Mouse (Mus musculus) hindbrain, embryonic 13.5 days (tissue): Measurements from ENCODE around the gene Slc25a44. TPM values are rescaled to one million over a fixed set of nuclear protein-coding genes. Genes with fewer than 3 reads are reported as not detected.

Experiments used
- ATAC-seq: fragments of 200-750 bp; cut with Nextera tagmentation; 2 replicates; pipeline ENCODE4 v1.8.0; 2017; ENCODE audit warnings: moderate TSS enrichment; ENCODE audit not compliant: low FRiP score
- H3K27ac ChIP-seq: fragments of 300-500 bp; sonication (generic); 2 replicates; pipeline ENCODE4 v1.5.1; 2015; ENCODE audit warnings: inconsistent platforms, mild to moderate bottlenecking, moderate library complexity
- H3K27me3 ChIP-seq: fragments of 300-500 bp; sonication (generic); 2 replicates; pipeline ENCODE4 v1.6.1; 2015; ENCODE audit warnings: mild to moderate bottlenecking, inconsistent platforms
- H3K36me3 ChIP-seq: fragments of 300-500 bp; sonication (generic); 2 replicates; pipeline ENCODE4 v1.6.1; 2015; ENCODE audit warnings: mild to moderate bottlenecking, inconsistent platforms
- H3K4me1 ChIP-seq: fragments of 300-500 bp; sonication (generic); replicated peaks from 2 replicates; pipeline ENCODE4 v1.6.1; 2015; ENCODE audit warnings: inconsistent platforms
- H3K4me2 ChIP-seq: fragments of 300-500 bp; sonication (generic); 2 replicates; pipeline ENCODE4 v1.6.1; 2015; ENCODE audit warnings: inconsistent platforms, mild to moderate bottlenecking, moderate library complexity
- H3K4me3 ChIP-seq: fragments of 300-500 bp; sonication (generic); 2 replicates; pipeline ENCODE4 v1.5.1; 2015; ENCODE audit warnings: mild to moderate bottlenecking, inconsistent platforms
- H3K9ac ChIP-seq: fragments of 300-500 bp; sonication (generic); 2 replicates; pipeline ENCODE4 v1.6.1; 2015; ENCODE audit warnings: mild to moderate bottlenecking, inconsistent platforms
- H3K9me3 ChIP-seq: fragments of 300-500 bp; sonication (generic); 2 replicates; pipeline ENCODE4 v1.6.1; 2016; ENCODE audit warnings: inconsistent platforms
- WGBS: fragments of 180-500 bp; shearing (Covaris S2); methylation state at CpG from one replicate; pipeline ENCODE4 v1.1.7; 2015; 5-methylcytosine and 5-hydroxymethylcytosine counted together
- polyA plus RNA-seq: library from polyadenylated mRNA; unstranded; fragments of >200 nt; fragmentation: Nextera tagmentation; extraction: Ambion mirVana; gene quantifications from 2 replicates; pipeline ENCODE4 v1.2.1, GENCODE M21; 2015

Gene Slc25a44
- polyA plus RNA-seq, 1 experiment from 2014 or later, result 32.5 TPM

GRCm38 (mm10) chr3:88456746-88457532 is 32.0 kb upstream of the Slc25a44 start:
- Histone ChIP-seq H3K9ac (peak overlapping the region; percentile 82), H3K9me3 (no peaks in the 10 kb centered on the region), H3K4me2 (peak overlapping the region; percentile 84), H3K27ac (peak overlapping the region; percentile 88; the same call in 1 of the 2 replicates), H3K4me1 (peaks cover 48% of the 10 kb centered on the region), H3K4me3 (peak overlapping the region; percentile 50), H3K27me3 (peaks cover 10% of the 10 kb centered on the region; the same call in 1 of the 2 replicates), H3K36me3 (peaks cover 27% of the 10 kb centered on the region)
- 70% methylated on average over 7 of the region's 7 CpGs for WGBS
- no peak for ATAC-seq

GRCm38 (mm10) chr3:88456313-88456712 is 31.4 kb upstream of the Slc25a44 start:
- no peak overlapping the region for H3K4me3 ChIP-seq
- ATAC-seq, result no peak
- peak overlapping the region; percentile 84 for H3K4me2 ChIP-seq
- H3K27ac ChIP-seq, result no peak overlapping the region
- peaks cover 33% of the 10 kb centered on the region for H3K36me3 ChIP-seq
- H3K4me1 ChIP-seq, result peaks cover 46% of the 10 kb centered on the region
- no peaks in the 10 kb centered on the region for H3K9me3 ChIP-seq
- H3K9ac ChIP-seq, result peak overlapping the region; percentile 82; the same call in 1 of the 2 replicates
- 80% methylated on average over 8 of the region's 8 CpGs for WGBS
- H3K27me3 ChIP-seq, result peaks cover 10% of the 10 kb centered on the region

GRCm38 (mm10) chr3:88455588-88456264 is 30.8 kb upstream of the Slc25a44 start:
- Histone ChIP-seq H3K9me3 (no peaks in the 10 kb centered on the region), H3K27ac (no peak overlapping the region), H3K36me3 (peaks cover 39% of the 10 kb centered on the region), H3K9ac (peak overlapping the region; percentile 58), H3K4me2 (no peak overlapping the region), H3K4me3 (no peak overlapping the region), H3K4me1 (peaks cover 40% of the 10 kb centered on the region), H3K27me3 (peaks cover 14% of the 10 kb centered on the region)
- 82% methylated on average over 18 of the region's 18 CpGs for WGBS
- ATAC-seq, result no peak

- H3K4me1 ChIP-seq, result peaks cover 40% of the 10 kb centered on the region
- H3K9me3 ChIP-seq, result no peaks in the 10 kb centered on the region
- H3K4me2 ChIP-seq, result no peak overlapping the region
- ATAC-seq, result no peak
- 62% methylated on average over 9 of the region's 9 CpGs for WGBS
- no peak overlapping the region for H3K27ac ChIP-seq
- H3K27me3 ChIP-seq, result peaks cover 20% of the 10 kb centered on the region
- H3K36me3 ChIP-seq, result peaks cover 47% of the 10 kb centered on the region
- H3K9ac ChIP-seq, result peak overlapping the region; percentile 58
- no peak overlapping the region for H3K4me3 ChIP-seq
Measured at GRCm38 (mm10) chr3:88454762-88455587, 30.0 kb upstream of the Slc25a44 start.

GRCm38 (mm10) chr3:88453986-88454385 is 29.0 kb upstream of the Slc25a44 start:
- H3K9me3 ChIP-seq, result no peaks in the 10 kb centered on the region
- no peak overlapping the region for H3K27ac ChIP-seq
- no peak overlapping the region for H3K4me3 ChIP-seq
- H3K4me2 ChIP-seq, result no peak overlapping the region
- H3K4me1 ChIP-seq, result peaks cover 46% of the 10 kb centered on the region
- H3K9ac ChIP-seq, result no peak overlapping the region
- WGBS, result 83% methylated on average over 8 of the region's 8 CpGs
- peaks cover 57% of the 10 kb centered on the region for H3K36me3 ChIP-seq
- ATAC-seq, result no peak
- peaks cover 23% of the 10 kb centered on the region for H3K27me3 ChIP-seq

- Histone ChIP-seq H3K4me3 (no peak overlapping the region), H3K4me1 (peaks cover 41% of the 10 kb centered on the region), H3K9ac (no peak overlapping the region), H3K27ac (no peak overlapping the region), H3K36me3 (peaks cover 61% of the 10 kb centered on the region), H3K4me2 (no peak overlapping the region), H3K27me3 (peaks cover 24% of the 10 kb centered on the region), H3K9me3 (no peaks in the 10 kb centered on the region)
- WGBS, result 63% methylated on average over 8 of the region's 8 CpGs
- no peak for ATAC-seq
Measured at GRCm38 (mm10) chr3:88453369-88453768, 28.4 kb upstream of the Slc25a44 start.

GRCm38 (mm10) chr3:88452716-88453115 is 27.8 kb upstream of the Slc25a44 start:
- WGBS, result 74% methylated on average over 6 of the region's 6 CpGs

GRCm38 (mm10) chr3:88452246-88452645 is 27.3 kb upstream of the Slc25a44 start:
- Histone ChIP-seq H3K4me1 (peaks cover 30% of the 10 kb centered on the region), H3K4me2 (no peak overlapping the region), H3K4me3 (no peak overlapping the region), H3K9me3 (no peaks in the 10 kb centered on the region), H3K9ac (no peak overlapping the region), H3K27me3 (peaks cover 29% of the 10 kb centered on the region), H3K27ac (no peak overlapping the region), H3K36me3 (peaks cover 72% of the 10 kb centered on the region)
- WGBS, result 84% methylated on average over 5 of the region's 5 CpGs
- ATAC-seq, result no peak

More at GRCm38 (mm10) chr3:88452716-88453115, 27.8 kb upstream of the Slc25a44 start:
- H3K9me3 ChIP-seq, result no peaks in the 10 kb centered on the region
- H3K27ac ChIP-seq, result no peak overlapping the region
- H3K4me1 ChIP-seq, result peaks cover 35% of the 10 kb centered on the region
- H3K4me2 ChIP-seq, result no peak overlapping the region
- peaks cover 29% of the 10 kb centered on the region for H3K27me3 ChIP-seq
- H3K36me3 ChIP-seq, result peaks cover 67% of the 10 kb centered on the region
- H3K9ac ChIP-seq, result 0 out of 2 replicates have a peak overlapping the region, but pooled peaks have one; percentile 5
- no peak for ATAC-seq
- no peak overlapping the region for H3K4me3 ChIP-seq

- Histone ChIP-seq H3K9ac (0 out of 2 replicates have a peak overlapping the region, but pooled peaks have one; percentile 8), H3K36me3 (peaks cover 88% of the 10 kb centered on the region)
- no peak for ATAC-seq
Measured at GRCm38 (mm10) chr3:88450379-88451131, 25.6 kb upstream of the Slc25a44 start.

GRCm38 (mm10) chr3:88449395-88450023 is 24.6 kb upstream of the Slc25a44 start:
- H3K27me3 ChIP-seq, result peaks cover 26% of the 10 kb centered on the region
- peak overlapping the region; percentile 60; the same call in 1 of the 2 replicates for H3K9ac ChIP-seq
- peaks cover 94% of the 10 kb centered on the region for H3K36me3 ChIP-seq
- H3K4me2 ChIP-seq, result peak overlapping the region; percentile 39
- ATAC-seq, result 0 out of 2 replicates have a peak, but pooled peaks have one; percentile 36
- no peak overlapping the region; the same call in 1 of the 2 replicates for H3K27ac ChIP-seq
- H3K4me3 ChIP-seq, result peak overlapping the region; percentile 18; the same call in 1 of the 2 replicates
- H3K4me1 ChIP-seq, result peaks cover 12% of the 10 kb centered on the region; the same call in 1 of the 2 replicates
- 6% methylated on average over 20 of the region's 21 CpGs for WGBS
- no peaks in the 10 kb centered on the region for H3K9me3 ChIP-seq

More at GRCm38 (mm10) chr3:88450379-88451131, 25.6 kb upstream of the Slc25a44 start:
- H3K27ac ChIP-seq, result no peak overlapping the region
- peaks cover 19% of the 10 kb centered on the region; the same call in 1 of the 2 replicates for H3K4me1 ChIP-seq
- no peaks in the 10 kb centered on the region for H3K9me3 ChIP-seq
- H3K4me2 ChIP-seq, result no peak overlapping the region
- H3K27me3 ChIP-seq, result peaks cover 29% of the 10 kb centered on the region
- H3K4me3 ChIP-seq, result no peak overlapping the region
- WGBS, result 78% methylated on average over 12 of the region's 12 CpGs

GRCm38 (mm10) chr3:88448443-88448842 is 23.5 kb upstream of the Slc25a44 start:
- Histone ChIP-seq H3K9me3 (no peaks in the 10 kb centered on the region), H3K4me2 (no peak overlapping the region), H3K27me3 (peaks cover 27% of the 10 kb centered on the region), H3K27ac (no peak overlapping the region), H3K4me3 (no peak overlapping the region), H3K9ac (no peak overlapping the region), H3K36me3 (peaks cover 92% of the 10 kb centered on the region), H3K4me1 (peaks cover 12% of the 10 kb centered on the region; the same call in 1 of the 2 replicates)
- 94% methylated on average over 8 of the region's 8 CpGs for WGBS
- no peak for ATAC-seq
